Mouse (Mus musculus) liver, adult 2 months (tissue): ENCODE measurements at regions not wholly inside any gene's neighbourhood (a gene's known extent, or its start where the extent isn't known, plus 50 kb on each side); places are given as distances from the start of the nearest gene placed in this dataset.

Experiments used
- CTCF ChIP-seq: fragments of 200-500 bp; IDR thresholded peaks from 2 replicates; pipeline ENCODE4 v1.5.1; 2011; ENCODE audit warnings: low read depth, low read length, control low read depth
- POLR2A ChIP-seq: fragments of 200-500 bp; IDR thresholded peaks from 2 replicates; pipeline ENCODE4 v1.6.1; 2011; ENCODE audit warnings: low read length, control low read depth; ENCODE audit not compliant: insufficient read depth; ENCODE audit errors: extremely low read depth

DNA sequence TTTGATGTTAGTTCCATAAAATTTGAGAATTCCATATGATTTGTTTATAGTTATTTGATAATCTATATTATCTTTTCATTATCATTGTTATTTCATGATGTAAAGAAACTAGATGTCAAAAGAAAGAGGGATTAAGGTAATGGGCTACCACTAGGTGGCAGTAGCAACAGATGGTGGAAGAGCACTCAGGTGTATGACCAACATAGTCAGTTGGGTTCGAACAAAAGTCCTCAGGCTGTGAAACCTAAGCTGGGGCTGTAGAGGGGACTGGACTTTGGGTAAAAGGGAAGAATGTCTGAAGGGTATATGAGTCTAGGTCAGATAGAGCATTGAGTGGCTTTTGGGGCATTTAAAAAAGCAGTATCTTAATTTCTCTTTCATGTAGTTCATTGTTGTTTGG lies 67.2 kb upstream of the Hcrtr2 start:
- TF ChIP-seq CTCF = no peak
- no peak for TF ChIP-seq POLR2A
